Mouse (Mus musculus) stomach, embryonic 16.5 days (tissue): ENCODE results near the gene Ccdc155. TPM values are rescaled to one million over a fixed set of nuclear protein-coding genes. Genes with fewer than 3 reads are reported as not detected.

ENCODE experiments used
- ATAC-seq: fragments of 200-750 bp; cut with Nextera tagmentation; 2 replicates; pipeline ENCODE4 v1.8.0; 2017; ENCODE audit warnings: moderate number of reproducible peaks, moderate TSS enrichment; ENCODE audit not compliant: insufficient read depth, low FRiP score
- H3K27ac ChIP-seq: fragments of 300-500 bp; sonication (generic); 2 replicates; pipeline ENCODE4 v1.5.1; 2014; ENCODE audit warnings: low read length
- H3K27me3 ChIP-seq: fragments of 300-500 bp; sonication (generic); 2 replicates; pipeline ENCODE4 v1.6.1; 2014; ENCODE audit warnings: low read length, control low read depth, mixed read lengths; ENCODE audit not compliant: control insufficient read depth, insufficient read depth
- H3K36me3 ChIP-seq: fragments of 300-500 bp; sonication (generic); 2 replicates; pipeline ENCODE4 v1.6.1; 2014; ENCODE audit warnings: low read length; ENCODE audit not compliant: control insufficient read depth, insufficient read depth
- H3K4me1 ChIP-seq: fragments of 300-500 bp; sonication (generic); 2 replicates; pipeline ENCODE4 v1.6.1; 2014; ENCODE audit warnings: low read length, control low read depth, mixed read lengths; ENCODE audit not compliant: control insufficient read depth, insufficient read depth
- H3K4me2 ChIP-seq: fragments of 300-500 bp; sonication (generic); 2 replicates; pipeline ENCODE4 v1.6.1; 2014; ENCODE audit warnings: low read depth, low read length, mixed read lengths
- H3K4me3 ChIP-seq: fragments of 300-500 bp; sonication (generic); replicated peaks from 2 replicates; pipeline ENCODE4 v1.5.1; 2014; ENCODE audit warnings: mild to moderate bottlenecking, low read length
- H3K9ac ChIP-seq: fragments of 300-500 bp; sonication (generic); 2 replicates; pipeline ENCODE4 v1.6.1; 2014; ENCODE audit warnings: low read length
- H3K9me3 ChIP-seq: fragments of 300-500 bp; sonication (generic); replicated peaks from 2 replicates; pipeline ENCODE4 v1.6.1; 2016; ENCODE audit warnings: low read length, control low read depth; ENCODE audit not compliant: control insufficient read depth
- WGBS: fragments of 180-500 bp; shearing (Covaris S2); extraction: QIAGEN DNeasy Blood & Tissue Kit; methylation state at CpG from one replicate; pipeline ENCODE4 v1.1.7; 2014; 5-methylcytosine and 5-hydroxymethylcytosine counted together
- polyA plus RNA-seq: library from polyadenylated mRNA; unstranded; fragments of >200 nt; fragmentation: Nextera tagmentation; extraction: Ambion mirVana; gene quantifications from 2 replicates; pipeline ENCODE4 v1.2.1, GENCODE M21; 2015

Ccdc155 gene
- polyA plus RNA-seq, 1 experiment from 2014 or later = 1.5 TPM

- WGBS = 2% methylated on average over 17 of the region's 17 CpGs
- H3K27me3 ChIP-seq = peaks cover 8% of the 10 kb centered on the region
Observed at GRCm38 (mm10) chr7:45211851-45212251, 7.2 kb upstream of the Ccdc155 start, which contains the start of gene Dkkl1. Dkkl1 (minus strand) TSS chr7:45212147.

GRCm38 (mm10) chr7:45211070-45211469, 6.4 kb upstream of the Ccdc155 start:
- H3K4me2 ChIP-seq = peak overlapping the region; percentile 43; the same call in 1 of the 2 replicates
- no peaks in the 10 kb centered on the region for H3K9me3 ChIP-seq
- ATAC-seq = no peak
- H3K27ac ChIP-seq = no peak overlapping the region
- peaks cover 15% of the 10 kb centered on the region for H3K4me1 ChIP-seq
- peaks cover 8% of the 10 kb centered on the region for H3K27me3 ChIP-seq
- H3K4me3 ChIP-seq = no peak overlapping the region
- H3K36me3 ChIP-seq = no peaks in the 10 kb centered on the region
- 58% methylated on average over 10 of the region's 10 CpGs for WGBS
- no peak overlapping the region; the same call in 1 of the 2 replicates for H3K9ac ChIP-seq

More at GRCm38 (mm10) chr7:45211851-45212251, 7.2 kb upstream of the Ccdc155 start, which contains the start of gene Dkkl1:
- peak within 1 kb of the TSS; percentile 43 for H3K4me2 ChIP-seq
- H3K4me1 ChIP-seq = peaks cover 15% of the 10 kb centered on the region
- H3K9ac ChIP-seq = peak within 1 kb of the TSS; percentile 7; the same call in 1 of the 2 replicates
- no peak for ATAC-seq
- no peak within 1 kb of the TSS for H3K27ac ChIP-seq
- no peaks in the 10 kb centered on the region for H3K9me3 ChIP-seq
- no peaks in the 10 kb centered on the region for H3K36me3 ChIP-seq
- 0 out of 2 replicates have a peak within 1 kb of the TSS, but pooled peaks have one; percentile 15 for H3K4me3 ChIP-seq

GRCm38 (mm10) chr7:45208260-45208659, 3.6 kb upstream of the Ccdc155 start:
- Histone ChIP-seq H3K4me3 (no peak overlapping the region), H3K9ac (no peak overlapping the region), H3K4me2 (no peak overlapping the region), H3K27me3 (peaks cover 8% of the 10 kb centered on the region), H3K4me1 (peaks cover 12% of the 10 kb centered on the region), H3K9me3 (no peaks in the 10 kb centered on the region), H3K36me3 (no peaks in the 10 kb centered on the region), H3K27ac (no peak overlapping the region)
- ATAC-seq = no peak
- WGBS = 78% methylated on average over 6 of the region's 6 CpGs

GRCm38 (mm10) chr7:45202654-45203053, 2.0 kb downstream of the Ccdc155 start:
- H3K27ac ChIP-seq = peak overlapping the region; percentile 40; the same call in 1 of the 2 replicates
- H3K4me2 ChIP-seq = no peak overlapping the region

GRCm38 (mm10) chr7:45198961-45199360, 5.7 kb downstream of the Ccdc155 start:
- no peak overlapping the region for H3K27ac ChIP-seq
- no peak for ATAC-seq
- 72% methylated on average over 11 of the region's 11 CpGs for WGBS

More at GRCm38 (mm10) chr7:45202654-45203053, 2.0 kb downstream of the Ccdc155 start:
- WGBS = 39% methylated on average over 10 of the region's 10 CpGs
- Histone ChIP-seq H3K9me3 (no peaks in the 10 kb centered on the region), H3K4me3 (no peak overlapping the region), H3K27me3 (no peaks in the 10 kb centered on the region), H3K9ac (no peak overlapping the region), H3K36me3 (no peaks in the 10 kb centered on the region), H3K4me1 (no peaks in the 10 kb centered on the region)
- no peak for ATAC-seq

GRCm38 (mm10) chr7:45198435-45198834, 6.3 kb downstream of the Ccdc155 start:
- Histone ChIP-seq H3K27me3 (no peaks in the 10 kb centered on the region; the same call in 1 of the 2 replicates), H3K27ac (no peak overlapping the region), H3K9ac (peak overlapping the region; percentile 28; the same call in 1 of the 2 replicates), H3K4me3 (no peak overlapping the region), H3K4me2 (no peak overlapping the region), H3K36me3 (no peaks in the 10 kb centered on the region), H3K4me1 (no peaks in the 10 kb centered on the region), H3K9me3 (no peaks in the 10 kb centered on the region)
- ATAC-seq = 0 out of 2 replicates have a peak, but pooled peaks have one; percentile 39
- WGBS = 12% methylated on average over 5 of the region's 5 CpGs

More at GRCm38 (mm10) chr7:45198961-45199360, 5.7 kb downstream of the Ccdc155 start:
- Histone ChIP-seq H3K9me3 (no peaks in the 10 kb centered on the region), H3K27me3 (no peaks in the 10 kb centered on the region; the same call in 1 of the 2 replicates), H3K36me3 (no peaks in the 10 kb centered on the region), H3K4me3 (no peak overlapping the region), H3K4me1 (no peaks in the 10 kb centered on the region), H3K9ac (peak overlapping the region; percentile 28; the same call in 1 of the 2 replicates), H3K4me2 (no peak overlapping the region)

- no peak overlapping the region for H3K4me3 ChIP-seq
- H3K27me3 ChIP-seq = no peaks in the 10 kb centered on the region; the same call in 1 of the 2 replicates
- H3K4me1 ChIP-seq = no peaks in the 10 kb centered on the region
- H3K4me2 ChIP-seq = no peak overlapping the region
- no peaks in the 10 kb centered on the region for H3K9me3 ChIP-seq
- no peak overlapping the region for H3K27ac ChIP-seq
- no peak overlapping the region for H3K9ac ChIP-seq
- no peak for ATAC-seq
- no peaks in the 10 kb centered on the region for H3K36me3 ChIP-seq
- WGBS = 76% methylated on average over 5 of the region's 5 CpGs
Observed at GRCm38 (mm10) chr7:45196994-45197393, 7.7 kb downstream of the Ccdc155 start.

- no peaks in the 10 kb centered on the region; the same call in 1 of the 2 replicates for H3K4me1 ChIP-seq
- no peak overlapping the region for H3K27ac ChIP-seq
- 83% methylated on average over 4 of the region's 4 CpGs for WGBS
- H3K4me3 ChIP-seq = no peak overlapping the region
- no peaks in the 10 kb centered on the region for H3K36me3 ChIP-seq
- no peaks in the 10 kb centered on the region; the same call in 1 of the 2 replicates for H3K27me3 ChIP-seq
- H3K9me3 ChIP-seq = no peaks in the 10 kb centered on the region
- ATAC-seq = no peak
- no peak overlapping the region for H3K4me2 ChIP-seq
- no peak overlapping the region for H3K9ac ChIP-seq
Observed at GRCm38 (mm10) chr7:45196176-45196535, 8.5 kb downstream of the Ccdc155 start.

- Histone ChIP-seq H3K4me2 (no peak overlapping the region), H3K27ac (no peak overlapping the region), H3K4me3 (no peak overlapping the region), H3K9ac (no peak overlapping the region), H3K9me3 (no peaks in the 10 kb centered on the region), H3K36me3 (no peaks in the 10 kb centered on the region), H3K4me1 (no peaks in the 10 kb centered on the region; the same call in 1 of the 2 replicates), H3K27me3 (no peaks in the 10 kb centered on the region; the same call in 1 of the 2 replicates)
- 61% methylated on average over 13 of the region's 13 CpGs for WGBS
- ATAC-seq = no peak
Observed at GRCm38 (mm10) chr7:45195341-45196175, 9.1 kb downstream of the Ccdc155 start.
